Mouse (Mus musculus): Measurements from ENCODE around the gene Gripap1. TPM values are rescaled to one million over a fixed set of nuclear protein-coding genes. Genes with fewer than 3 reads are reported as not detected.
A peak's percentile ranks its signal among the peaks of the same experiment; 100 is the strongest.

Gene Gripap1
- polyA plus RNA-seq, 1 experiment from 2014 or later = 47.5 TPM

DNA sequence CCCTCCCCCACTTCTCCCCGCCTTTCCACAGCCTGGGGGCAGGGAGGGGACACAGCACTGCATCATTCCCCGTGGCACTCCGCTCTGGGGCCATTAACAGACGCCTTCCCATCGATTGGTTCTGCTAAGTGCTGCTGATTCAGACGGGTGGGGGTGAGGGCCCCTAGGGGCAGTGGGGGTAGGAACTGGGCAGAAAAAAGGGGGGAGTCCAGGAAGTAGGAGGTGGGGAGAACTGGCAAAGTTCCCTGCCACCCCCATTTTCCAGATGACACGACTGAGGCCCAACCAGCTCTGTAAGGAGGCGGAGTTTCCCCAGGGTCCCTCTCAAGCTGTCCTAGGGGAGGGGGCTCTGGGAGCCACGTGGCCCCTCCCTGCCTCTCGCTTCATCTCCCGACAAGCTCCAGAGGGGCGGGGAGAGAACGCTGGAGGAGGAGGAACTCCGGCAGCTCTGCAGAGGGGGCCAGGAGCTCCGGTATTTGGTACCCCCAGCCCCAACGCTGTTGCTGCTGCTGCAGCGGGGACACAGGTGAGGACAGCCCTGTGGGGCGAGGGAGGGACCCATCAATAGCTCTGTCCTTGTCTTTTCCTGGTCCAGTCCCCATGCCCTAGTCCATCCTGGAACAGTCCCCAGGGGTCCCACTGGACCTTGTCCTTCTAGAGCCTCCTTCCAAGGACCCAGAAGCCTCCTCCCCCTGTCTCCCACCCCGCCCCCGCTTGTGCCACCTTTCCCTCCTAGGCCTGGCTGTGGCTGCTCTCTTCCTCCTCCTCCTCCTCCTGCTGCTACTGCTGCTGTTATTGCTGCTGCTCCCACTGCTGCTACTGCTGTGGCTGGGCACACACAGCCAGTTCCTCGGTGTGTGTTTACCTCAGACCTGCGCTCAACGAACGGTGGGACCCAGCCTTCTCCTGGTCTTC lies 32.6 kb downstream of the Gripap1 start, which contains the start of gene Kcnd1:
Gene Kcnd1 (plus strand): TSS at position 425 of the 915 bp plus-strand sequence.
- H3K9me3 ChIP-seq (ENCODE audit: low read length) = no peaks in the 10 kb centered on the region; the same call in 1 of the 2 replicates
- H3K36me3 ChIP-seq (ENCODE audit: insufficient read depth, low read length) = no peaks in the 10 kb centered on the region
- peak within 1 kb of the TSS; percentile 57 for H3K4me2 ChIP-seq (replicated peaks; ENCODE audit: low read depth, low read length)
- no peaks in the 10 kb centered on the region for H3K4me1 ChIP-seq (ENCODE audit: insufficient read depth, low read length)
- ATAC-seq (ENCODE audit: low FRiP score, low TSS enrichment) = peak; percentile 72
- H3K27ac ChIP-seq (ENCODE audit: low read length) = no peak within 1 kb of the TSS
- H3K4me3 ChIP-seq (ENCODE audit: low read length) = peak within 1 kb of the TSS; percentile 48
- H3K27me3 ChIP-seq (ENCODE audit: insufficient read depth, low read length) = no peaks in the 10 kb centered on the region
- H3K9ac ChIP-seq (replicated peaks; ENCODE audit: low read length) = peak within 1 kb of the TSS; percentile 60
- WGBS = 23% methylated on average over 24 of the region's 24 CpGs

DNA sequence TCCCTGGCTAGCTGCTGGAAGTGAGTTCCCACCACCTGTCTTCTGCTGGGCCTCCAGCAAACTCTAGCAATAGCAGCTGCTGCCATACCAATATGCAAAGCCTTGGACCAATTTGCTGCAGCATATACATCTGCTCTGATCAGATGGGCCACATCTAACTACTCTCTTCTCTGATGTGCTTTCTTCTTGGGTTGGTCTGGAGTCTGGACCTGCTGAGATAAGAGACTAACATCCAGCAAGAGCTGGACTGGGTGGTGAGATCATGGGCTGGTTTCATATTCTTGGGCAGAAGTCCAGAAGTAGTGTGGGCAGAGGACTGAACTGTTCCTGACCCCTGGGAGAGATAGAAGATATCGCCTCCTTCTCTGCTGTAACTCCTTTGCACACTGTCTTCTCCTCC lies 47.6 kb downstream of the Gripap1 start:
- no peak for ATAC-seq (ENCODE audit: low FRiP score, low TSS enrichment)
- no peak overlapping the region for H3K4me2 ChIP-seq (replicated peaks; ENCODE audit: low read depth, low read length)
- H3K27me3 ChIP-seq (ENCODE audit: insufficient read depth, low read length) = no peaks in the 10 kb centered on the region
- 91% methylated on average over 1 of the region's 1 CpGs for WGBS
- no peak overlapping the region for H3K4me3 ChIP-seq (ENCODE audit: low read length)
- H3K9me3 ChIP-seq (ENCODE audit: low read length) = no peaks in the 10 kb centered on the region
- no peaks in the 10 kb centered on the region for H3K36me3 ChIP-seq (ENCODE audit: insufficient read depth, low read length)
- H3K4me1 ChIP-seq (ENCODE audit: insufficient read depth, low read length) = no peaks in the 10 kb centered on the region
- no peak overlapping the region for H3K9ac ChIP-seq (replicated peaks; ENCODE audit: low read length)
- H3K27ac ChIP-seq (ENCODE audit: low read length) = no peak overlapping the region

DNA sequence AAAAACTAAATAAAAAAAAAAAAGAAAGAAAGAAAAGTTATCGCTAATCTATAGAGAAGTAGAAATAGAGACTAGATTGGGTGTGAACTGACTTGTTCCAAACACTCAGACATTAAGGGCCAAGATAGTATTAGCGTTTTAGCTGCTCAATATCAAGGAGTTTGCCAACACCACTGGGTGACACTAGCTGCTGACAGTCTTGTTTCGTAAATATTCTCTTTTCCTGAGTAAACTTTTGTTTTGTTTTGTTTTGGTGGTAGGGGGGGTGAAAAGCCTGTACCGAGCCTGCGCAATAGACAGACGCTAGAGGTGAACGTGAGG lies 51.2 kb downstream of the Gripap1 start:
- Histone ChIP-seq H3K9ac (replicated peaks; ENCODE audit: low read length) (peak overlapping the region; percentile 53; the same call in 1 of the 2 replicates), H3K4me1 (ENCODE audit: insufficient read depth, low read length) (peaks cover 13% of the 10 kb centered on the region; the same call in 1 of the 2 replicates), H3K27me3 (ENCODE audit: insufficient read depth, low read length) (no peaks in the 10 kb centered on the region), H3K27ac (ENCODE audit: low read length) (peak overlapping the region; percentile 86; the same call in 1 of the 2 replicates), H3K4me2 (replicated peaks; ENCODE audit: low read depth, low read length) (peak overlapping the region; percentile 52), H3K4me3 (ENCODE audit: low read length) (peak overlapping the region; percentile 74), H3K36me3 (ENCODE audit: insufficient read depth, low read length) (no peaks in the 10 kb centered on the region), H3K9me3 (ENCODE audit: low read length) (no peaks in the 10 kb centered on the region)
- 22% methylated on average over 7 of the region's 7 CpGs for WGBS
- no peak for ATAC-seq (ENCODE audit: low FRiP score, low TSS enrichment)

DNA sequence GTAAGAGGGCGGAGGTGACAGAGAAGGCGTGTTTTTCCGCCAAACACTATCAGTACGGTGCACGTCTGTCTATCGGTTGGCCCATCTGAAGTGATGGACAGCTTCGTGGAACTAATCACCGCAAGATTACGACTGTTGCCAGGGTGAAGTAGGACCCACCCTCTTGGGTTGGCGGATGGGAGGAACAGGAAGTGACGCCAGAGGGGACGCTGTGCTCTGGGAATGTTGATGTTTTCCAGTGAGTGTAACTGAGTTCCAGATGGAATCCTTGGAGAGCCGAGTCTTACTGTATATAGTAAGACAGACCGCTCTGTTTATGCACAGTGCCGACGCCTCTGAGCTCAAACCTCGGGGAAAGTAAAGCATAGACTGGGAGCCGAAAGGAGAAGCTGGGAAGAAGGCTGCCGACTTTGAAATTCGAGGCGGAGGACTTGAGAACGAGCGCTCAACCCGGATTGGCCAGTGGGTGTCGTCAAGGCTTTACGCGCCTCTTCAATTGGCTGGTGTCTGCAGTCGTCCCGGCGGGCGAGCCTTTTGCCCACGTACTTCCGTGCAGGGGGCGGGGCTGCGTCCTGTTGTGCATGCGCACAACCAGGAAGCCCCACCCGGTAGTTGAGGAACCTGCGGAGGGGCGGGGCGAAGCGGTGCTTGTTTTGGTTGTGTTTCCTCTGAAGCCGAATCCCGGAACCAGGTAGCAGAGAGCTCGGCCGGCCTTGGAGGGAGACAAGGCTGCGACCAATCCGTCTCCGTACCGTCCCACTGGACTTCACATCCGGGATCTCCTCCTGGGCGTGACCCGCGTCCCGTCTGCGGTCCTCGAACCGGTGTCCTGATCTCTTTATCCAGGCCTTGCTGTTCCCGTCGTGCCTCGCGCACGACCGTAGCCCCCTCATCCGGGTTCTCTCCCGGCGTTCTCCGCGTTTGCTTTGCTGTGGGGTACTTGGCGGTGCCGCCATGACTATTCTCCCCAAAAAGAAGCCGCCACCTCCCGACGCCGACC lies 51.9 kb downstream of the Gripap1 start, which contains the start of gene Otud5:
Gene Otud5 (plus strand): TSS at position 202 of the 1,000 bp plus-strand sequence.
- H3K27me3 ChIP-seq (ENCODE audit: insufficient read depth, low read length) = no peaks in the 10 kb centered on the region
- peak within 1 kb of the TSS; percentile 62 for H3K4me2 ChIP-seq (replicated peaks; ENCODE audit: low read depth, low read length)
- no peaks in the 10 kb centered on the region for H3K9me3 ChIP-seq (ENCODE audit: low read length)
- ATAC-seq (ENCODE audit: low FRiP score, low TSS enrichment) = peak; percentile 99
- peak within 1 kb of the TSS; percentile 74 for H3K4me3 ChIP-seq (ENCODE audit: low read length)
- peak within 1 kb of the TSS; percentile 96 for H3K27ac ChIP-seq (ENCODE audit: low read length)
- H3K9ac ChIP-seq (replicated peaks; ENCODE audit: low read length) = peak within 1 kb of the TSS; percentile 82
- no peaks in the 10 kb centered on the region for H3K36me3 ChIP-seq (ENCODE audit: insufficient read depth, low read length)
- 18% methylated on average over 74 of the region's 74 CpGs for WGBS
- H3K4me1 ChIP-seq (ENCODE audit: insufficient read depth, low read length) = peaks cover 13% of the 10 kb centered on the region; the same call in 1 of the 2 replicates

DNA sequence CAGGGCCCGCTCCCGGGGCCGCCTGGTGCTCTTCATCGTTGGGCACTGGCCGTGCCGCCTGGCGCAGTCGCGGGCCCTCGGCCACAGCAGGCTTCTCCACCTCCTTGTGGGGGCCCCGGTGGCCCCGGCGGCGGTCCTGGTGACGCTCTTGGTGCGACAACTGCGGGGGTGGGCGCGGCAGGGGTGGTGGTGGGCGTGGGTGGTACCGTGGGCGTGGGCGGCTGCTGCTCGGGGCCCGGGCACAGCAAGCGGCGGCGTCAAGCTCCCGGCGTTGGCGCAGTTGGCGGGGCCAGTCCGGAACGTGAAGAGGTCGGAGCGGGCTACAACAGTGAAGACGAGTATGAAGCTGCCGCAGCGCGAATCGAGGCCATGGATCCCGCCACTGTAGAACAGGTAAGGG lies 52.8 kb downstream of the Gripap1 start:
- Histone ChIP-seq H3K4me2 (replicated peaks; ENCODE audit: low read depth, low read length) (peak overlapping the region; percentile 62), H3K36me3 (ENCODE audit: insufficient read depth, low read length) (no peaks in the 10 kb centered on the region), H3K4me3 (ENCODE audit: low read length) (peak overlapping the region; percentile 74), H3K9ac (replicated peaks; ENCODE audit: low read length) (peak overlapping the region; percentile 82), H3K9me3 (ENCODE audit: low read length) (no peaks in the 10 kb centered on the region), H3K27ac (ENCODE audit: low read length) (peak overlapping the region; percentile 96), H3K4me1 (ENCODE audit: insufficient read depth, low read length) (peaks cover 13% of the 10 kb centered on the region; the same call in 1 of the 2 replicates), H3K27me3 (ENCODE audit: insufficient read depth, low read length) (no peaks in the 10 kb centered on the region)
- WGBS = 17% methylated on average over 40 of the region's 42 CpGs
- 0 out of 2 replicates have a peak, but pooled peaks have one; percentile 1 for ATAC-seq (ENCODE audit: low FRiP score, low TSS enrichment)

DNA sequence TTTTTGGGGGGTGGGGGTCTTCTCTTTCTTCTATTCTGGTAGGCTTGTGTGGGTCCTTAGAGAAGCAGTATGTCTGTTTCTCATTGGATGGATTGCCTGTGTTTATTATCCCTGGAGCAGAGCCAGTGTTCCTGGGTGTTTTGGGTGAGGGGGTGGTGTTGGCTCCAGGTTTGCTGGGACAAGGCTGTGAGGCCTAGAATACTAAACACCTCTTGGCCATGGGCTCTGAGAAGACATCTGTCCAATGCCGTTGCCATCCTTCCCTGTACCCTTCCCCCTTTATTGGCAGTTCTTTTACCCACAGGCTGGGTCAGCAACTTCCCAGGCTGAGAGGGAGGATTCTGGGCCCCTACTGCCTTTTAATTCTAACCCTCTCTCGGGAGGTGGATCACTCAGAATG lies 58.3 kb downstream of the Gripap1 start:
- Histone ChIP-seq H3K36me3 (ENCODE audit: insufficient read depth, low read length) (no peaks in the 10 kb centered on the region), H3K4me3 (ENCODE audit: low read length) (no peak overlapping the region), H3K27ac (ENCODE audit: low read length) (no peak overlapping the region), H3K27me3 (ENCODE audit: insufficient read depth, low read length) (no peaks in the 10 kb centered on the region), H3K9ac (replicated peaks; ENCODE audit: low read length) (no peak overlapping the region), H3K4me1 (ENCODE audit: insufficient read depth, low read length) (peaks cover 12% of the 10 kb centered on the region; the same call in 1 of the 2 replicates), H3K9me3 (ENCODE audit: low read length) (no peaks in the 10 kb centered on the region), H3K4me2 (replicated peaks; ENCODE audit: low read depth, low read length) (no peak overlapping the region)
- no peak for ATAC-seq (ENCODE audit: low FRiP score, low TSS enrichment)
- WGBS = 67% methylated on average over 2 of the region's 2 CpGs

DNA sequence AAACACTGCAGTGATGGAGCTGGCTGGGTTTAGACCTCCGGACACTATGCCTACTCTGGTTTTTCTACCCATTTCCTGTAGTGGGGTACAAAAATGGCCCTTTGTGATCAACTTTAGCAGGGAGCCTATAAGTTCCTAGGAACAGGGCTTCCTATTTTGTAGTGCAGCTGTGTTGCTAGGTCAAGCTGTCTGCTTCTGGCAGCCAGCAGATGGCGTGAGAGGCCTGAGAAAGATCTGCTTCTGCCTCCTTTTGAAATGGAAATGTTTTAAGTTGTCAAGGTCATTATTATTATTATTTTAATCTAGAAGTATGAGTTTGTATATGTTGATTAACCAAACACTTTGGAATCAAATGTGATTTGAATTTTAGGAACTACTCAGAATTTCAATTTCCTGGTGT lies 65.0 kb downstream of the Gripap1 start:
- 41% methylated on average over 2 of the region's 2 CpGs for WGBS
- Histone ChIP-seq H3K36me3 (ENCODE audit: insufficient read depth, low read length) (no peaks in the 10 kb centered on the region), H3K4me3 (ENCODE audit: low read length) (no peak overlapping the region), H3K27ac (ENCODE audit: low read length) (no peak overlapping the region), H3K9ac (replicated peaks; ENCODE audit: low read length) (no peak overlapping the region), H3K9me3 (ENCODE audit: low read length) (no peaks in the 10 kb centered on the region), H3K4me2 (replicated peaks; ENCODE audit: low read depth, low read length) (no peak overlapping the region), H3K27me3 (ENCODE audit: insufficient read depth, low read length) (no peaks in the 10 kb centered on the region), H3K4me1 (ENCODE audit: insufficient read depth, low read length) (no peaks in the 10 kb centered on the region)
- no peak for ATAC-seq (ENCODE audit: low FRiP score, low TSS enrichment)

DNA sequence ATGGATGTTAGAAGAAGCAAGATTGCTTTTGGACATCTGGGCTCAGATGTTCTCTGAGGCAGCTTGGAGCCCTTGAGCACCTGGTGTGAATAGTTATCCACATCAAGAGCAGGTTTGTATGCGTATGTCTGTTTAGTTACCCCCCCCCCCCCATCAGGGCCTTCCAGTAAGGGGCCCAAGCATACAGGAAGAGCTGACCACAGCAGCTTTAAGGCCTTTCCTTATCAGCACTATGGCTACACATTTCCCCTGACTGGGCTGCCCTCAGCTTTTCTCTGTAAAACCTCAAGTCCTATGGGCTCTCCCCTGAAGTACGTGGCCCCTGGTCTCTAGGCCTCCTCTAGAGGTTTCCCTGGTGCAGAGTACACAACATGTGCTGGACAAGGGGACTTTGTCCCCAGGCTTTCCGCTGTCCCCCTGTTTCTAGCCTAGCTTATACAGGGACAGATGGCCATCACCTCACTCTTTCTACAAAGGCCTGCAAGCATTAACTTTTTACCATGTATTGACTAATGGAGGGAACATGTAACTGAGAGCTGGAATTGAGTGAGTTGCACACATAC lies 69.7 kb downstream of the Gripap1 start:
- H3K27ac ChIP-seq (ENCODE audit: low read length) = no peak overlapping the region
- no peak overlapping the region for H3K4me2 ChIP-seq (replicated peaks; ENCODE audit: low read depth, low read length)
- no peak overlapping the region for H3K9ac ChIP-seq (replicated peaks; ENCODE audit: low read length)
- no peaks in the 10 kb centered on the region for H3K4me1 ChIP-seq (ENCODE audit: insufficient read depth, low read length)
- no peaks in the 10 kb centered on the region for H3K27me3 ChIP-seq (ENCODE audit: insufficient read depth, low read length)
- 89% methylated on average over 3 of the region's 3 CpGs for WGBS
- H3K4me3 ChIP-seq (ENCODE audit: low read length) = no peak overlapping the region
- H3K9me3 ChIP-seq (ENCODE audit: low read length) = no peaks in the 10 kb centered on the region
- no peaks in the 10 kb centered on the region for H3K36me3 ChIP-seq (ENCODE audit: insufficient read depth, low read length)
- no peak for ATAC-seq (ENCODE audit: low FRiP score, low TSS enrichment)

DNA sequence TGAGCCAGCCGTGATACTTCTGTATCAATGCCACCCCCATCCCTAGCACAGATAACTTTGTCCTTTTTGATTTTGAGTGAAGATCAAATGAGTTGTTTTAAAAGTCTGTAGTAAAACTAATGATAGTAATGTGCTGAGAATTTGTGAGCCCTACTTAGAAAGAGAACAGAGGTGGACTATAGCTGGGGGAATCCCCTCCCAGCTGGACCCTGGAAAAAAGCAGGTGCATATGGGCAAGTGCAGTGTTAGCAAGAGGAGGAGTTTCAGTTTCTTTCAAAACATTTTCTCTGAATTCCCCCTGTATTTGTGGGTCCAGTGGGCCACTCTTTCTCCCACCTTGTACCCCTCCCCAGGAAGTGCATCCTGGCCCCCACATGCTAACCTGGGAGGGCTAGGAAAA lies 73.6 kb downstream of the Gripap1 start:
- H3K9me3 ChIP-seq (ENCODE audit: low read length) = no peaks in the 10 kb centered on the region
- H3K4me2 ChIP-seq (replicated peaks; ENCODE audit: low read depth, low read length) = no peak overlapping the region
- H3K4me1 ChIP-seq (ENCODE audit: insufficient read depth, low read length) = no peaks in the 10 kb centered on the region
- H3K36me3 ChIP-seq (ENCODE audit: insufficient read depth, low read length) = 0 out of 2 replicates have a peak, but pooled peaks cover 5% of the 10 kb centered on the region
- H3K9ac ChIP-seq (replicated peaks; ENCODE audit: low read length) = no peak overlapping the region
- no peaks in the 10 kb centered on the region for H3K27me3 ChIP-seq (ENCODE audit: insufficient read depth, low read length)
- 90% methylated on average over 1 of the region's 1 CpGs for WGBS
- no peak overlapping the region for H3K4me3 ChIP-seq (ENCODE audit: low read length)
- ATAC-seq (ENCODE audit: low FRiP score, low TSS enrichment) = no peak
- no peak overlapping the region for H3K27ac ChIP-seq (ENCODE audit: low read length)
